Mouse (Mus musculus) macrophage (primary cell): ENCODE data around the gene Mertk. TPM values are rescaled to one million over a fixed set of nuclear protein-coding genes. Genes with fewer than 3 reads are reported as not detected.

Experiments
- H3K27ac ChIP-seq: fragments of 350-480 bp; formaldehyde crosslinking; 2 replicates; pipeline ENCODE4 v1.9.0; 2021
- H3K36me3 ChIP-seq: fragments of 350-480 bp; formaldehyde crosslinking; 2 replicates; pipeline ENCODE4 v1.9.0; 2021; ENCODE audit errors: inconsistent target
- H3K4me3 ChIP-seq: fragments of 350-480 bp; formaldehyde crosslinking; 2 replicates; pipeline ENCODE4 v1.9.0; 2021; ENCODE audit errors: inconsistent target
- H3K79me2 ChIP-seq: fragments of 350-480 bp; formaldehyde crosslinking; 2 replicates; pipeline ENCODE4 v1.9.0; 2021; ENCODE audit errors: inconsistent target
- WGBS: methylation state at CpG from one replicate; pipeline ENCODE4 v1.1.7; 2026; ENCODE audit warnings: inconsistent platforms; ENCODE audit not compliant: missing documents; 5-methylcytosine and 5-hydroxymethylcytosine counted together
- polyA plus RNA-seq: library from polyadenylated mRNA; stranded (reverse); fragments of 250-400 nt; gene quantifications from 3 replicates; pipeline ENCODE4 v1.2.4, GENCODE M21; 2018; ENCODE audit warnings: inconsistent platforms

The Mertk gene
- polyA plus RNA-seq, 1 experiment from 2014 or later = 164 TPM

- Histone ChIP-seq H3K79me2 (peaks cover 56% of the 10 kb centered on the region; the same call in 1 of the 2 replicates), H3K4me3 (no peak overlapping the region), H3K27ac (peak overlapping the region; percentile 42), H3K36me3 (peaks cover 81% of the 10 kb centered on the region)
- 90% methylated on average over 2 of the region's 2 CpGs for WGBS
These were observed 134.3 kb downstream of the Mertk start for GRCm38 (mm10) chr2:128833035-128833434.

DNA sequence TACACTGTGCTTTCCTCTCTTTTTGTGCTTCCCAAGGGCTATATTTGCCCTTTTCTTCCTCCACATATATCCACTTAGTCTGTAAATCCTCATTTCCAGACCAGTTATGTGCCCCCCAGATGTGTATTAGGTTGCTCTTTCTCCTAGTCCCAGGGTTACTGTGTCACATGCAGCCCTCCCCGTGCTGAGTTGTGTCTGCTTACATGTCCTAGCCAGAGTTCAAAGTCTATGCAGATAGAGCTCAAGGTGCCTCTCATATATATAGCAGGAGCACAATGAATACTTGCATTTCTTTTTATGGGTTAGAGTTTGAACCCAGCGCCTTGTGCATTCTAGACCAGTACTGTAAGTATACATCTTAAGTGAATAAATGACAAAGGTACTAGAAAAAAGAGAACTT is 134.7 kb downstream of the Mertk start:
- Histone ChIP-seq H3K27ac (peak overlapping the region; percentile 16), H3K79me2 (peaks cover 56% of the 10 kb centered on the region; the same call in 1 of the 2 replicates), H3K36me3 (peaks cover 82% of the 10 kb centered on the region), H3K4me3 (no peak overlapping the region)
- WGBS = 87% methylated on average over 2 of the region's 2 CpGs

- WGBS = 95% methylated on average over 8 of the region's 8 CpGs
- H3K79me2 ChIP-seq = peaks cover 25% of the 10 kb centered on the region; the same call in 1 of the 2 replicates
- peaks cover 82% of the 10 kb centered on the region for H3K36me3 ChIP-seq
- H3K4me3 ChIP-seq = no peak overlapping the region
- no peak overlapping the region for H3K27ac ChIP-seq
These were observed 138.8 kb downstream of the Mertk start for GRCm38 (mm10) chr2:128837531-128837930.

- Histone ChIP-seq H3K79me2 (peaks cover 17% of the 10 kb centered on the region; the same call in 1 of the 2 replicates), H3K27ac (no peak overlapping the region), H3K4me3 (no peak overlapping the region), H3K36me3 (peaks cover 87% of the 10 kb centered on the region)
- 97% methylated on average over 3 of the region's 3 CpGs for WGBS
These were observed 139.9 kb downstream of the Mertk start for GRCm38 (mm10) chr2:128838611-128839010.

- H3K79me2 ChIP-seq = peaks cover 8% of the 10 kb centered on the region; the same call in 1 of the 2 replicates
- no peak overlapping the region for H3K27ac ChIP-seq
- WGBS = 93% methylated on average over 2 of the region's 2 CpGs
- peaks cover 87% of the 10 kb centered on the region for H3K36me3 ChIP-seq
- no peak overlapping the region for H3K4me3 ChIP-seq
These were observed 140.7 kb downstream of the Mertk start for GRCm38 (mm10) chr2:128839501-128839900.

DNA sequence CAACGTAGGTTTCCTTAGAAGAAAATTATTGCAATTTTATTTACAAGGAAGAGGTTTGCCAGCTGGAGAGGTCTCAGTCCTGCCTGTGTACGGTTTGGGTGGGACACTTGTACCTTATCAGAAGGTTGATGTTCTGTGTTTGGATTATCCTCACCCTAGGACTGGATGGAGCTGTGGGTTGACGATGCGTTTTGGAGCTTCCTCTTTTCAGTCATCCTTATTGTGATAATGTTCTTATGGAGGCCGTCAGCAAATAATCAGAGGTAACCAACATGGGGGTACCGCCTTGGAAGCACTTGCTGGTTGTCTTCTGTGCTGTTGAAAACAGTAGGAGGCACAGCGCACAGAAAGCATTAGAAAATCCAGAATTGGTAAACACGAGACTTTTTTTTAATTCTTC is 143.7 kb downstream of the Mertk start:
- no peak overlapping the region for H3K4me3 ChIP-seq
- H3K36me3 ChIP-seq = peaks cover 88% of the 10 kb centered on the region
- WGBS = 93% methylated on average over 8 of the region's 8 CpGs
- H3K79me2 ChIP-seq = no peaks in the 10 kb centered on the region; the same call in 1 of the 2 replicates
- no peak overlapping the region for H3K27ac ChIP-seq

DNA sequence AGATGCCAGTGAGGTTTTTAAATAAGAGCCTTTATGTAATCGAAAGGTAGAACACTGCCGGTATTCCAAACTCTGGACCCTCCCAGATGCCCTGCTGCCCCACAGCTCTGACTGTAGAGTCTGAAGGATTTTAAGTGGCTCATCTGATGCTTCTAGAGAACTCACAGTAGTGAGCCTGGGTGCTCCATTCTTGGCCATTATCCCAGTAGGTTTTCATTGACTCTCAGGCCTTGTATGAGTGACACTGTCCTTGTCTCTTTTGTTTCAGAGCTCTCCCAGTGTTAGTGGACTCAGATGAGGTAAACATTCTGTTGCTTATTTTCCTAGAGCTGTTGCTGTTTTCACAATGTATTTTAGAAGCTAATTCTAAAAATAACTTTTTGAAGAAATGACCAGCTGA is 151.3 kb downstream of the Mertk start:
- H3K27ac ChIP-seq = no peak overlapping the region
- 93% methylated on average over 2 of the region's 2 CpGs for WGBS
- no peak overlapping the region for H3K4me3 ChIP-seq
- H3K79me2 ChIP-seq = no peaks in the 10 kb centered on the region
- H3K36me3 ChIP-seq = peaks cover 73% of the 10 kb centered on the region

Other genes starting within 250 kb of the Mertk start
- not detected in 3 replicates for gene Spdye4c, start 107.7 kb upstream of the Mertk start, polyA plus RNA-seq
- 34.0 to 41.8 TPM (median 34.7 TPM) in 3 replicates for gene Anapc1, start 11.6 kb upstream of the Mertk start, polyA plus RNA-seq
- 32.3 to 57.1 TPM (median 34.6 TPM) in 3 replicates for gene Tmem87b, start 119.2 kb downstream of the Mertk start, polyA plus RNA-seq
- gene Fbln7, start 164.0 kb downstream of the Mertk start, polyA plus RNA-seq = not detected in 3 replicates
- gene Zc3h8, start 245.1 kb downstream of the Mertk start, polyA plus RNA-seq = 3.5 to 5.5 TPM (median 3.7 TPM) in 3 replicates